Mouse (Mus musculus) myocyte (in vitro differentiated cells): ENCODE measurements at regions not wholly inside any gene's neighbourhood (a gene's known extent, or its start where the extent isn't known, plus 50 kb on each side); places are given as distances from the start of the nearest gene placed in this dataset.

ENCODE experiments used
- E2F4 ChIP-seq: IDR thresholded peaks from one replicate; pipeline ENCODE4 v1.6.1; 2011; ENCODE audit warnings: mild to moderate bottlenecking, control low read depth, moderate library complexity; ENCODE audit not compliant: insufficient read depth
- POLR2A ChIP-seq: IDR thresholded peaks from one replicate; pipeline ENCODE4 v1.6.1; 2011; ENCODE audit warnings: low read depth, mild to moderate bottlenecking, control low read depth, moderate library complexity; ENCODE audit not compliant: insufficient read length

DNA sequence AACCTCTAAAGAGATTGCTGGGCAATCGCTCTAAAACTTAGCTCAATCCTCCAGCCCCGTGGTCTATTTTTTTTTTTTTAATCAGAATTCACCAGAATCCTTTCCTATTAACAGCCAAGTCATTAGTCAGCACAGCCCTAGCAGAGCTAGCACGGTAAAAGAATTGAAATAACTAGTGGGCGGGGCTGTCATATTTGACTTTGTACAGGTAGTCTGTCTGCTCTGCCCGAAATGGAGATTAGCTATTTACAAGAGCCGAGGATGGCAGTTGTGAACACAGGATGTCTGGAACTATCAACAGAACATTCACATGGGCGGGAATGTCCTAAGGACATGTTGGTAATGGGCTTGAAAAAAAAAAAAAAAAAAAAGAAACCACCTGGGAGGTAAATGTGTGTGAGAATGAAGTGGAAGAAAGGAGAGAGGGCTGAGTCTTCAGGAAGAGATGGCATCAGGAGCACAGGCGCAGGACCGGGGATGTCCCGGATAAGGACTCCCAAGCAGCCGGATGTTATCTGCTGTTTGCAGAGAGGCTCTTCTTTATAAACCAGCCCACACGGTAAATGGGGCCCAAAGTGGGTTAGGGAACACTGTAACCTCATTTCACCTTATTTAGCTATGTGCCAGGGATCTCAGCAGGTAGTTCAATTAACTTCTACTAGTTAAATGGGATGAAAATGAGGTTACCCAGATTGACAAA, 283.8 kb upstream of the Adgrl2 start:
- TF ChIP-seq POLR2A (no peak), E2F4 (no peak)
